Mouse (Mus musculus): ENCODE measurements around the gene Fam78b.

DNA sequence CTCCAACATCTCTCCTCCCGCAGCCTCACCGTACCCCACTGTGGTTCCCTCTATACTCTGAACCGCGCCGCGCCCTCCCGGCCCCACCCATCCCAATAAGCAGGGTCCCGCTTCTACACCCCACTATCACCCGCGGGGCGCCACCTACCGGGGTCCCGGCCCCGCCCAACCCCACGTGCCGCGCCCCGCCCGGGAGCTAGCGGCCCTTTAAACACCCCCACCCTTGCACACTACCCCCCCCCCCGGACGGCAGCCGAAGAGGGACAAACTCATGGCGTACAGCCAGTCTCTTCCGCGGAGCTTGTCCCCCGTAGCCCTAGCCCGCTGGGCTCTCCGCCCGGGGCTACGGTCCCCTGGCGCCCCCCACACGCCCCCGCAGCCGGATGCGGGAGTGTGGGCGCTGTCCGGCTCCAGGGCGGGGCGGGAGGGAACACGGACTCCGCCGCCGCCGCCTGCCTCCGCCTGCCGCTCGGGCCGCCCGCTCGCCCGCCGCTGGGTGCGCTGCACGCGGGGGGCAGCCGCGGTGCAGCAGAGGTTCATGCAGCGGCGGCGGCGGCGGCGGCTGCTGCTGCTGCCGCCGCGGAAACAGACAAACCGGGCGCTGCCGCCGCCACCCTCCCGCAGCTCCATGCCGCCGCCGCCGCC lies 566 bp upstream of the Fam78b start:
- TF ChIP-seq CHD2 (IDR thresholded peaks at IDR 0.05; ENCODE audit: low read depth, low read length) (no peak), ZNF384 (IDR thresholded peaks at IDR 0.05; ENCODE audit: low read depth, low read length) (no peak)
